Mouse (Mus musculus) forebrain, embryonic 14.5 days (tissue): ENCODE measurements around the gene Chid1. TPM values are rescaled to one million over a fixed set of nuclear protein-coding genes. Genes with fewer than 3 reads are reported as not detected.
A peak's percentile ranks its signal among the peaks of the same experiment; 100 is the strongest.

Source experiments
- ATAC-seq: fragments of 200-750 bp; cut with Nextera tagmentation; 2 replicates; pipeline ENCODE4 v1.8.0; 2017; ENCODE audit warnings: mild to moderate bottlenecking, moderate library complexity
- DNase-seq: peaks from one replicate; pipeline ENCODE4 v3.0.0-alpha.2; 2015; ENCODE audit warnings: low spot score
- H3K27ac ChIP-seq: fragments of 300-500 bp; sonication (generic); 2 replicates; pipeline ENCODE4 v1.5.1; 2014; ENCODE audit warnings: low read depth, mild to moderate bottlenecking, control low read depth, low read length, moderate library complexity
- H3K27me3 ChIP-seq: fragments of 300-500 bp; sonication (generic); replicated peaks from 2 replicates; pipeline ENCODE4 v1.6.1; 2014; ENCODE audit warnings: low read length, control low read depth, mixed read lengths; ENCODE audit not compliant: control insufficient read depth, insufficient read depth
- H3K36me3 ChIP-seq: fragments of 300-500 bp; sonication (generic); 2 replicates; pipeline ENCODE4 v1.6.1; 2014; ENCODE audit warnings: low read length, control low read depth; ENCODE audit not compliant: control insufficient read depth, insufficient read depth
- H3K4me1 ChIP-seq: fragments of 300-500 bp; sonication (generic); 2 replicates; pipeline ENCODE4 v1.6.1; 2014; ENCODE audit warnings: antibody characterized with exemption, low read length, control low read depth; ENCODE audit not compliant: control insufficient read depth, insufficient read depth
- H3K4me2 ChIP-seq: fragments of 300-500 bp; sonication (generic); 2 replicates; pipeline ENCODE4 v1.6.1; 2014; ENCODE audit warnings: mild to moderate bottlenecking, control low read depth, low read length
- H3K4me3 ChIP-seq: fragments of 300-500 bp; sonication (generic); 2 replicates; pipeline ENCODE4 v1.5.1; 2014; ENCODE audit warnings: low read depth, low read length, control low read depth
- H3K9ac ChIP-seq: fragments of 300-500 bp; sonication (generic); 2 replicates; pipeline ENCODE4 v1.6.1; 2014; ENCODE audit warnings: mild to moderate bottlenecking, low read length, control low read depth, moderate library complexity
- H3K9me3 ChIP-seq: fragments of 300-500 bp; sonication (generic); replicated peaks from 2 replicates; pipeline ENCODE4 v1.6.1; 2016; ENCODE audit warnings: low read length, control low read depth, mixed read lengths; ENCODE audit not compliant: control insufficient read depth
- WGBS: fragments of 180-500 bp; shearing (Covaris S2); extraction: QIAGEN DNeasy Blood & Tissue Kit; methylation state at CpG from one replicate; pipeline ENCODE4 v1.1.7; 2014; 5-methylcytosine and 5-hydroxymethylcytosine counted together
- polyA plus RNA-seq: library from polyadenylated mRNA; unstranded; fragments of >200 nt; fragmentation: Nextera tagmentation; extraction: Ambion mirVana; gene quantifications from 2 replicates; pipeline ENCODE4 v1.2.1, GENCODE M21; 2014

Chid1 gene
- polyA plus RNA-seq, 1 experiment from 2014 or later, result 37.1 TPM

- no peak overlapping the region for H3K4me3 ChIP-seq
- no peak for DNase-seq
- H3K4me1 ChIP-seq, result peaks cover 25% of the 10 kb centered on the region
- H3K27me3 ChIP-seq, result no peaks in the 10 kb centered on the region
- 80% methylated on average over 6 of the region's 6 CpGs for WGBS
- H3K27ac ChIP-seq, result no peak overlapping the region
- H3K9ac ChIP-seq, result no peak overlapping the region
- peaks cover 31% of the 10 kb centered on the region for H3K36me3 ChIP-seq
- no peak overlapping the region for H3K4me2 ChIP-seq
- H3K9me3 ChIP-seq, result no peaks in the 10 kb centered on the region
- no peak for ATAC-seq
Measured at GRCm38 (mm10) chr7:141472226-141472625, 67.4 kb downstream of the Chid1 start.

DNA sequence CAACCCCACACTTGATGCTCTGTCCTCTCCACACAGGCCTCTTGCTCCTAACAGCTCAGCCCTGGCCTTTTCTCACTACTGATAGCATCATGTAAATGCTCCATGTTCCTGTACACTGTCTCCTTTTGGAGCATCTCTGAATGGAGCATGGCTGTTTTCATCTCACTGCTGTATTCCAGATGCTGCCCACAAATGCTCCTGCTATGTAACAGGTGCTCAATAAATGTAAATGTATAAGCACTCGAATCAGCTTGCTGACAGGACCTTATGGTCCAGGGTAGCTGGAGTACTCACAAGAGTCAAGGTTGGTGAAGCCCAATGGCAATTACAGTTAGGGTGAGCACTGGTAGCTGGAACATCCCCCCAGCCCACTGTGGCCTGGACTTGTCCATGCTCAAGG lies 68.4 kb downstream of the Chid1 start:
- Histone ChIP-seq H3K36me3 (peaks cover 31% of the 10 kb centered on the region), H3K9me3 (no peaks in the 10 kb centered on the region), H3K4me3 (no peak overlapping the region), H3K4me2 (no peak overlapping the region), H3K27ac (no peak overlapping the region), H3K9ac (no peak overlapping the region), H3K4me1 (peaks cover 25% of the 10 kb centered on the region), H3K27me3 (0 out of 2 replicates have a peak, but pooled peaks cover 4% of the 10 kb centered on the region)
- WGBS, result 85% methylated on average over 1 of the region's 1 CpGs
- DNase-seq (no peak), ATAC-seq (no peak)

- no peak overlapping the region for H3K4me2 ChIP-seq
- no peak overlapping the region for H3K27ac ChIP-seq
- 94% methylated on average over 10 of the region's 10 CpGs for WGBS
- peaks cover 25% of the 10 kb centered on the region for H3K4me1 ChIP-seq
- H3K4me3 ChIP-seq, result no peak overlapping the region
- H3K27me3 ChIP-seq, result peaks cover 10% of the 10 kb centered on the region
- no peaks in the 10 kb centered on the region for H3K9me3 ChIP-seq
- no peak for DNase-seq
- H3K9ac ChIP-seq, result no peak overlapping the region
- H3K36me3 ChIP-seq, result peaks cover 31% of the 10 kb centered on the region
- no peak for ATAC-seq
Measured at GRCm38 (mm10) chr7:141470637-141470944, 69.1 kb downstream of the Chid1 start.

- 90% methylated on average over 18 of the region's 18 CpGs for WGBS
- Histone ChIP-seq H3K9me3 (no peaks in the 10 kb centered on the region), H3K4me3 (no peak overlapping the region), H3K4me1 (peaks cover 25% of the 10 kb centered on the region), H3K9ac (no peak overlapping the region; the same call in 1 of the 2 replicates), H3K36me3 (peaks cover 31% of the 10 kb centered on the region), H3K27me3 (peaks cover 15% of the 10 kb centered on the region), H3K4me2 (no peak overlapping the region; the same call in 1 of the 2 replicates), H3K27ac (no peak overlapping the region)
- ATAC-seq (no peak), DNase-seq (no peak)
Measured at GRCm38 (mm10) chr7:141469901-141470636, 69.6 kb downstream of the Chid1 start.

GRCm38 (mm10) chr7:141469352-141469751 lies 70.3 kb downstream of the Chid1 start:
- Histone ChIP-seq H3K27ac (peak overlapping the region; percentile 85; the same call in 1 of the 2 replicates), H3K9ac (peak overlapping the region; percentile 75), H3K36me3 (peaks cover 31% of the 10 kb centered on the region), H3K4me1 (peaks cover 24% of the 10 kb centered on the region), H3K4me2 (peak overlapping the region; percentile 75), H3K27me3 (peaks cover 22% of the 10 kb centered on the region), H3K4me3 (peak overlapping the region; percentile 57), H3K9me3 (no peaks in the 10 kb centered on the region)
- no peak for DNase-seq
- 81% methylated on average over 6 of the region's 6 CpGs for WGBS
- ATAC-seq, result no peak

GRCm38 (mm10) chr7:141468522-141469211 lies 71.0 kb downstream of the Chid1 start:
- Histone ChIP-seq H3K27me3 (peaks cover 29% of the 10 kb centered on the region), H3K36me3 (peaks cover 31% of the 10 kb centered on the region), H3K27ac (peak overlapping the region; percentile 85), H3K4me3 (peak overlapping the region; percentile 57), H3K4me1 (peaks cover 17% of the 10 kb centered on the region), H3K9me3 (no peaks in the 10 kb centered on the region), H3K9ac (peak overlapping the region; percentile 75), H3K4me2 (peak overlapping the region; percentile 75)
- WGBS, result 20% methylated on average over 8 of the region's 8 CpGs
- DNase-seq, result peak; percentile 85
- ATAC-seq, result peak; percentile 76

DNA sequence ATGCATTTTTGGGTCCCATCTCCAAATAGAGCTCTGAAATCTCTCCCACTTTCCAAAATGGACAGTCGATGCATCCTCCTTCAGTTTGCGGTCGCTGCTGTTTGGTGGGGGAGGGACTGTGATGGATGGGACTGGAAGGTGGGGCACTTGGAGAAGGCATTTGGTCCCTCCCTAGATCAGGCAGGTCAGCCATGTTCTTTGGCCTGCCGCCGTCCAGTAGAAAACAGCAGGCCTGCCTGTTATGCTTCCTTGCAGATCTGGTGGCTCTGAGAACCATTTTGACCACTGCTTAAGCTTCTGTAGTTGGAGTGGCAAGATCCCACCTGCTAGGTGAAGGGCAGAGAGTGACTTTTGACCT lies 71.5 kb downstream of the Chid1 start:
- H3K27me3 ChIP-seq, result peaks cover 34% of the 10 kb centered on the region
- H3K9me3 ChIP-seq, result no peaks in the 10 kb centered on the region
- H3K36me3 ChIP-seq, result peaks cover 31% of the 10 kb centered on the region
- DNase-seq (no peak), ATAC-seq (peak; percentile 14)
- H3K4me2 ChIP-seq, result peak overlapping the region; percentile 75
- H3K4me1 ChIP-seq, result peaks cover 17% of the 10 kb centered on the region
- H3K27ac ChIP-seq, result peak overlapping the region; percentile 85
- 31% methylated on average over 5 of the region's 5 CpGs for WGBS
- peak overlapping the region; percentile 75 for H3K9ac ChIP-seq
- H3K4me3 ChIP-seq, result peak overlapping the region; percentile 57

DNA sequence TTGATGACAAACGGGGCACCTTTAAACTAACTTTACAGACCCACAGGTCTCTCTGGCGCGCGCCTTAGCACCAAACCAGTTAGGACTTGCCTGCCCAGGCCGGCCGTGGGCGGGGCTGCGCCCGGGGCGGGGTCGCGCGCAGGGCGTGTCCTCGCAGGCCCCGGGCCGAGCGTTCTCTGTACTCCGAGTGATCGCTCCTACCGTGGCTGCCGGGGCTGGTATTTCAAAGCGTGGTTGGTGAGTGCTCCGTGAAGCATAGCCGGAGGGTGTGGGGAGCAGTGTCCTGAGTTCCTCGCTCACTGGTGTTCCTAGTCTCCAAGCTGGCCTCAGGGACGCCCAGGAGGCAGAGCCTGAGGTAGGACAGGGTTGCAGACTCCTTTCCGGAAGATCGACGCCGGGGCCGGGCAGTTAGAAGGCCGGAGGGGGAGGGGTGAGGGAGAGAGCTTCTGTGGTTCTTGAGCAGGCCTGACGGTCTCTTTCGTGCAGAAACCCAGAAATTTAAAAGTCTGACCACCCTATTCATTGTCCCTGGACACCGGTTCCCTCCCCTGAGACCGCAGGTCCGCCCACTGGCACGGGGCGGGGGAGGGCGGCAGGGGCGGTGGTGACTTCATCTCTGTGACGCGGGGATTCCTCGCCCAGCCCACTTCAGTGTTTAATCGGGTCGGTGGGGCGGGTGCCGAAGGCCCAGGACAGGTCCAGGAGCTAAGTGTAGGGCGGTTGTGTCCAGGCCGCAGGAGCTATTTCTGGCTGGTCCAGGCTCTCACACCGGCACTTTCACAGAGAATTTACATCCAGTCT lies 72.2 kb downstream of the Chid1 start, which contains the start of gene Cd151:
Cd151 (plus strand) TSS at position 163 of the 801 bp plus-strand sequence.
- Histone ChIP-seq H3K4me1 (peaks cover 17% of the 10 kb centered on the region), H3K36me3 (peaks cover 25% of the 10 kb centered on the region), H3K4me3 (peak within 1 kb of the TSS; percentile 57), H3K9ac (peak within 1 kb of the TSS; percentile 75), H3K27me3 (peaks cover 42% of the 10 kb centered on the region), H3K27ac (peak within 1 kb of the TSS; percentile 85), H3K4me2 (peak within 1 kb of the TSS; percentile 75), H3K9me3 (no peaks in the 10 kb centered on the region)
- DNase-seq, result peak; percentile 75
- ATAC-seq, result peak; percentile 68
- under 1% methylated on average over 52 of the region's 52 CpGs for WGBS
